Mouse (Mus musculus) liver, embryonic 14.5 days (tissue): ENCODE measurements at regions not wholly inside any gene's neighbourhood (a gene's known extent, or its start where the extent isn't known, plus 50 kb on each side); places are given as distances from the start of the nearest gene placed in this dataset.

Experiments
- ATAC-seq: fragments of 200-750 bp; cut with Nextera tagmentation; 2 replicates; pipeline ENCODE4 v1.8.0; 2017; ENCODE audit warnings: moderate number of reproducible peaks, mild to moderate bottlenecking, moderate library complexity; ENCODE audit not compliant: insufficient read depth
- DNase-seq, 3 experiments: peaks; one replicate each; pipeline ENCODE4 v3.0.0-alpha.2; 2012 to 2013; ENCODE audit warnings: low read depth in 3 of 3, low spot score in 3 of 3
- H3K27ac ChIP-seq: fragments of 300-500 bp; sonication (generic); 2 replicates; pipeline ENCODE4 v1.5.1; 2014; ENCODE audit warnings: moderate library complexity, mild to moderate bottlenecking, control low read depth, inconsistent platforms
- H3K27me3 ChIP-seq: fragments of 300-500 bp; sonication (generic); 2 replicates; pipeline ENCODE4 v1.6.1; 2014; ENCODE audit warnings: mild to moderate bottlenecking, low read length, moderate library complexity; ENCODE audit not compliant: control insufficient read depth, insufficient read depth
- H3K36me3 ChIP-seq: fragments of 300-500 bp; sonication (generic); replicated peaks from 2 replicates; pipeline ENCODE4 v1.6.1; 2014; ENCODE audit warnings: low read depth; ENCODE audit not compliant: control insufficient read depth, insufficient read depth
- H3K4me1 ChIP-seq, 2 experiments: fragments of 200-500 bp in 1 of 2; fragments of 300-500 bp in 1 of 2; sonication (generic) in 1 of 2; replicated peaks; 2 replicates each; pipeline ENCODE4 v1.6.1; 2012 to 2014; ENCODE audit warnings: antibody characterized with exemption in 1 of 2, inconsistent platforms in 1 of 2, low read length in 1 of 2; ENCODE audit not compliant: control insufficient read depth in 2 of 2, insufficient read depth in 2 of 2
- H3K4me2 ChIP-seq: fragments of 300-500 bp; sonication (generic); 2 replicates; pipeline ENCODE4 v1.6.1; 2014; ENCODE audit warnings: low read depth, mild to moderate bottlenecking, control low read depth, moderate library complexity
- H3K4me3 ChIP-seq, 2 experiments: fragments of 200-500 bp in 1 of 2; fragments of 300-500 bp in 1 of 2; sonication (generic) in 1 of 2; 2 replicates each; pipeline ENCODE4 v1.5.1; 2012 to 2014; ENCODE audit warnings: low read depth in 2 of 2, low read length in 2 of 2, mild to moderate bottlenecking in 2 of 2, control low read depth in 1 of 2, inconsistent platforms in 1 of 2, moderate library complexity in 1 of 2; ENCODE audit not compliant: insufficient read depth in 1 of 2
- H3K9ac ChIP-seq: fragments of 300-500 bp; sonication (generic); replicated peaks from 2 replicates; pipeline ENCODE4 v1.6.1; 2014; ENCODE audit warnings: mild to moderate bottlenecking, control low read depth, moderate library complexity
- H3K9me3 ChIP-seq: fragments of 300-500 bp; sonication (generic); 2 replicates; pipeline ENCODE4 v1.6.1; 2016; ENCODE audit warnings: low read length, mixed read lengths; ENCODE audit not compliant: control insufficient read depth
- CTCF ChIP-seq: IDR thresholded peaks from 2 replicates; pipeline ENCODE4 v1.5.1; 2016; ENCODE audit warnings: antibody characterized with exemption, low read depth, control low read depth
- EP300 ChIP-seq: IDR thresholded peaks from 2 replicates; pipeline ENCODE4 v1.6.1; 2016; ENCODE audit warnings: antibody characterized with exemption, low read depth
- WGBS: fragments of 180-500 bp; shearing (Covaris S2); extraction: QIAGEN DNeasy Blood & Tissue Kit; methylation state at CpG from one replicate; pipeline ENCODE4 v1.1.7; 2014; ENCODE audit not compliant: insufficient replicate concordance; 5-methylcytosine and 5-hydroxymethylcytosine counted together

DNA sequence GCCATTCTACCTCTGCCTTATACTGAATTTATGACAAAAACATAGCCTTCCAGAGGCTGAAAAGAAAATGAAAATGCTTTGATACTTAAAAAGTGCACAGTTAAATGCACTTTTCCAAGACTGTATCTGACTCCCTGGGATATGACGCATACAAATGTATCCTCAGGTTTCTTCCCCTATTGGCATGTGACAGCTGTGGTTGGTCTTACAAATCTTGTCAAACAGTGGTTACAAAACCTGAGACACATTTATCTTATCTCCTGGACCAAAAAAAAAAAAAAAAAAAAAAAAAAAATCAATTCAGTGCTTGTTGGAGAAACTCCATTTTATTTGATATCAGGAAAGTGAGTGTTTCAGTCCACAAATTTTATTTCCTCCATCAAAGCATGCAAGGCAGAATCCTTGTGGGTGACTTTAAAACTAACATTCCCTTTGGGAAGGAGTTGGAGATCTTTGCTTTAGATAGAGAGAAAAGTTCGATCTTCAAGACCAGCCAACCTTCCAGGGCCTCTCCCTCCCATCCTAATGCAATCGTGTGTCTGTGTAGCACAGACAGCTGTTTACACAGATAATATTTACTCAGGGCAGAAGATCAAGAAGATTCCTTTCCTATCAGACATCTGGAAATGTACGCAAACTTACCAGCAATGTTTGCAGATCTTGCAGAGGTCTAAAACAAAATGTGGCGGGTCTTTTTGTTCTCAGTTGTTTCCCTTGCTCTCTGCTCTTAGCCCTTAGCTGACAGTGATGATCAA is 103.0 kb downstream of the Pxdc1 start:
- H3K27me3 ChIP-seq: no peaks in the 10 kb centered on the region
- no peak overlapping the region for H3K4me2 ChIP-seq
- no peak overlapping the region for H3K9ac ChIP-seq
- ATAC-seq: no peak; the same call in 1 of the 2 replicates
- peak in 1 of 3 experiments; percentile 13 for DNase-seq
- H3K36me3 ChIP-seq: no peaks in the 10 kb centered on the region
- WGBS: 38% methylated on average over 5 of the region's 5 CpGs
- no peak overlapping the region for H3K27ac ChIP-seq
- H3K4me3 ChIP-seq: no peak overlapping the region
- no peaks in the 10 kb centered on the region for H3K4me1 ChIP-seq
- H3K9me3 ChIP-seq: 0 out of 2 replicates have a peak, but pooled peaks cover 2% of the 10 kb centered on the region
- TF ChIP-seq CTCF: no peak
- no peak for TF ChIP-seq EP300

DNA sequence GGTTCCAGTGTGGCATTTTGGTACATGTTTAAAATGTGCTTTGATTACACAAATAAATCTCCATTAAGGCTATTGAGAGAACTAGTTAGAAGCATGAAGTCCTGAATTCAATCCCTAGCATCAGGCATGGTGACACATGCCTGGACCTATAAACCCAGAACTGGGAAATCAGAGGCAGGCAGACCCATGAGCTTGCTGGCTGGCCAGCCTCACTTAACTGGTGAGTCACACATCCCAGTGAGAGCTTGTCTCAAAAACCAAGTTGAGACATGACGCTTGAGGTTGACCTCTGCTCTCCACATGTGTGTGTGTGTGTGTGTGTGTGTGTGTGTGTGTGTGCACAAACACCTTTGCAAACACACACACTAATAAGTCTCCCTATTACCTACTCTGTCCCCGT is 112.6 kb downstream of the Pxdc1 start:
- no peak for TF ChIP-seq CTCF
- no peak for TF ChIP-seq EP300
- no peaks in the 10 kb centered on the region for H3K9me3 ChIP-seq
- no peak overlapping the region for H3K4me2 ChIP-seq
- no peak overlapping the region for H3K9ac ChIP-seq
- H3K27me3 ChIP-seq: no peaks in the 10 kb centered on the region
- no peak for ATAC-seq
- H3K27ac ChIP-seq: no peak overlapping the region
- H3K4me3 ChIP-seq: no peak overlapping the region
- no peak for DNase-seq
- no peaks in the 10 kb centered on the region for H3K4me1 ChIP-seq
- H3K36me3 ChIP-seq: no peaks in the 10 kb centered on the region
- WGBS: 35% methylated on average over 2 of the region's 2 CpGs

DNA sequence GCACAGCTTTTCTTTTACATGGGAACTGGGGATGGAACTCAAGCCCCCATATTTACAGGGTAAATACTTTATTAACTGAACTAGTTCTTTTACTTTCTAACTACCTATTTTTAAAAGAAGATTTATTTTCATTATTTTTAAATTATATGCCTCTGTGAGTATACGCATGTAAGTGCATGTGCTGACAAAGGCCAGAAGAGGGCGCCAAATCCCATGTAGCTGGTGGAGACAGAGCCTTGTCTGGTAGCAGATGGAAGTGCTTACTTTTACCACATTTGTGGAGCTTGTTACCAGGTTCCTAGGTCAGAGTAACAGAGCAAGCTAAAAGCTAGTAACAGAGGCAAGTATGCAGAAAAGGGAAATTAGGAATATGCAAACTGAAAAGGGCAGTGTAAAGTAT is 119.4 kb downstream of the Pxdc1 start:
- Histone ChIP-seq H3K4me1 (no peaks in the 10 kb centered on the region), H3K27me3 (no peaks in the 10 kb centered on the region), H3K4me2 (no peak overlapping the region), H3K9me3 (no peaks in the 10 kb centered on the region), H3K27ac (no peak overlapping the region), H3K9ac (no peak overlapping the region), H3K36me3 (no peaks in the 10 kb centered on the region), H3K4me3 (no peak overlapping the region)
- DNase-seq (no peak), ATAC-seq (no peak)
- TF ChIP-seq EP300: no peak
- TF ChIP-seq CTCF: peak; percentile 56
- WGBS: 58% methylated on average over 2 of the region's 2 CpGs

DNA sequence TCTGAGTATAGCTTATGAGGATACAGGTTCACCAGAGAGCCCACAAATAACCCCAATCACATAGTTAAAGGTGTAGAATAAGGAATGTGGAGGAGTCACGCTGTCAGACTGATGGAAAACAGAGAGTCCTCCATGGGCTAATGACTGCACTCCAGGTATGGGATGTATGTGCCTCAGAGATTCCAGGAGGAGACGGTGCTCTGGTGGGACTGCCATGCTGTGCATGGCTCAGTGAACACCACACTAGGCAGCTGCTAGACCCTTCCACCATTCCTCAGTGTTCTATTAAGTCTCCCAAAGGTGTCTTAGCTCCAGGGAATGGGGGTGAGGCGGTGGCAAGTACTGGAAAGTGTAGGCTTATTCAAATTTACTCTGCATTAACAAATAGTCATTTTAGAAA is 142.0 kb downstream of the Pxdc1 start:
- Histone ChIP-seq H3K4me1 (no peaks in the 10 kb centered on the region), H3K27ac (no peak overlapping the region), H3K9me3 (no peaks in the 10 kb centered on the region), H3K27me3 (no peaks in the 10 kb centered on the region), H3K9ac (no peak overlapping the region), H3K36me3 (no peaks in the 10 kb centered on the region), H3K4me3 (no peak overlapping the region), H3K4me2 (no peak overlapping the region)
- WGBS: 59% methylated on average over 3 of the region's 3 CpGs
- ATAC-seq: no peak
- DNase-seq: no peak
- no peak for TF ChIP-seq EP300
- TF ChIP-seq CTCF: no peak

DNA sequence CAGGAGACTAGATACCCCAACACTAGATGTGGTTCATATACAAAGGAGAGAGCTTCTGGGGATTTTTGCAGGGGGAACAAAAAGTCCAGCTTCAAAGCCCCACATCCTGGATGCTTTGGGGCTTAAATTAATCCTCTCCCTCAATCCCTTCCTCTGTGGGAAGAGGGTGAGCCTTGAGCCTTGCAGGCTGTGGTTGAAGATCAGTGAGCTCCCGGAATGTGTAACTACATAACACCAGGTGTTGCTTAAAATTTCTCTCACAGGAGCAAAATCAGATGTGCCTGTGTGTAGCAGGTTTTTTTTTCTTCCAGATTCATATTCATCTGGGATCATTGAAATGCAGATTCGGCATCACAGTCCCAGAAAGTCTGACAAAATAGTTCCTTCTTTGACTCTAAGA is 146.1 kb downstream of the Pxdc1 start:
- WGBS: 53% methylated on average over 2 of the region's 2 CpGs
- Histone ChIP-seq H3K4me3 (no peak overlapping the region), H3K9me3 (no peaks in the 10 kb centered on the region), H3K4me1 (no peaks in the 10 kb centered on the region), H3K4me2 (no peak overlapping the region), H3K27ac (no peak overlapping the region), H3K27me3 (no peaks in the 10 kb centered on the region), H3K9ac (no peak overlapping the region), H3K36me3 (no peaks in the 10 kb centered on the region)
- ATAC-seq: no peak
- TF ChIP-seq EP300: no peak
- no peak for TF ChIP-seq CTCF
- DNase-seq: no peak
